Mouse (Mus musculus) lung, adult 2 months (tissue): ENCODE results near the gene Cuedc1.

ENCODE experiments used
- CTCF ChIP-seq: fragments of 200-500 bp; IDR thresholded peaks from 2 replicates; pipeline ENCODE4 v1.5.1; 2011; ENCODE audit warnings: mild to moderate bottlenecking, low read length, control low read depth; ENCODE audit not compliant: insufficient read depth
- POLR2A ChIP-seq: fragments of 200-500 bp; IDR thresholded peaks from 2 replicates; pipeline ENCODE4 v1.6.1; 2011; ENCODE audit warnings: low read depth, mild to moderate bottlenecking, control low read depth, low read length, borderline replicate concordance; ENCODE audit errors: extremely low read depth

GRCm38 (mm10) chr11:88145214-88146006 lies 47.6 kb downstream of the Cuedc1 start:
- TF ChIP-seq CTCF (no peak), POLR2A (no peak)
